Mouse (Mus musculus) liver, adult (tissue): Measurements from ENCODE around the gene Hist1h4i.
"Not testable (repeated sequence)": the region's sequence is repeated elsewhere in the genome, so short reads cannot be mapped to it uniquely, and the experiment has no call there.

Experiments
- GATA4 ChIP-seq: IDR thresholded peaks from 2 replicates; pipeline ENCODE4 v1.6.1; 2014; ENCODE audit warnings: mild to moderate bottlenecking, low read length; ENCODE audit not compliant: insufficient replicate concordance

Hist1h4i gene

DNA sequence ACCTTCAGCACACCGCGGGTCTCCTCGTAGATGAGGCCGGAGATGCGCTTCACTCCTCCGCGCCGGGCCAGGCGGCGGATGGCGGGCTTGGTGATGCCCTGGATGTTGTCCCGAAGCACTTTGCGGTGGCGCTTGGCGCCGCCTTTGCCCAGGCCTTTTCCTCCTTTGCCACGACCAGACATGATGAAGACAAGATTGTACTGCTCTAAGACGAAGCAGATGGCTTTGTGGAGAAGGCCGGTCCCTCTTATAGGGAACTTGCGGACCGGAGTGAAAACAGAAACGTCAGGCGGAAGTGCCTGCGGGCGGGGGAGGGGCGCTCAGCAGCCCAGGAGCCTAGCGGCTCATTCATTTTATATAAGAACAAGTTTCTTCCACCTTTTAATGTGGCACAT lies at the start of gene Hist1h4i:
Hist1h4i (minus strand) TSS at position 221 of the 395 bp plus-strand sequence.
- not testable (repeated sequence) for TF ChIP-seq GATA4

GRCm38 (mm10) chr13:22084140-22084539 lies 43.0 kb upstream of the Hist1h4i start, which contains the start of gene Vmn1r188:
Gene Vmn1r188, plus strand, starts transcription at chr13:22084440.
- not testable (repeated sequence) for TF ChIP-seq GATA4

DNA sequence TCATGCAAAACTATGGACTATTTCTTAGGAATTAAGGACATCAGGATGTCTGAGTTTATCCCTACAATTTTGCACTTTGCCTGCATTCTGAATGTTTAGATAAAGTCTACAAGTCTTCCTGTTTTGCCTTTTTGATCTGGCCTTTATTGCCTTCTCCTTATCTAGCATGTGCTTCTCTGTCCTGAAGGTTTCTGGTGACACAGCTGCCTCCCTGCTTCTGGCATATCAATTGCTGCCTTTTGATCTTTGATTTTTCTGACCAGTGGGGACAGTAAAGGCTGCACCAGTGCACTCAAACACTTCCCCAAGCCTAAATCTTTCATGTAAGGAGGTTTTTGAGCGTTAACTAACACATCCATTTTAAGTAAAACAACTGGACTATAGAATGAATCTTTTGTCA lies 22.3 kb upstream of the Hist1h4i start:
- no peak for TF ChIP-seq GATA4

DNA sequence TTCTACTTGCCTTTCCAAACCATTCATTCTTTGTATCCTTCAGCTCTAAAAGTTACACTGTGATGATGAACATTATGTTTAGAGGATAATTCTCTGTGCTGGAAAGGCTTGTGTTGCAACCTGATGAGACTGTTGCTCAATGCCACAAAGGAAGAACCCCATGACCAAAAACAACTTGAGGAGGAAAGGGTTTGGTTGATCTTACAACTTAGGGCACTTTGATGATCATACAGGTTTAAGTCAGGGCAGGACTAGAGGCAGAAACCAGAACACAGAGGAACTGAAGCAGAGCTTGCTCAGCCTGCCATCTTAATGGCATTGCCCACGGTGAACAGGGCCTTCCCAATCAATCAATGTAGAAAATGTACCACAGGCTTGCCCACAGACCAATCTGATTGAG lies 20.3 kb upstream of the Hist1h4i start:
- TF ChIP-seq GATA4: no peak

GRCm38 (mm10) chr13:22053754-22054153 lies 12.6 kb upstream of the Hist1h4i start:
- no peak for TF ChIP-seq GATA4

- TF ChIP-seq GATA4: no peak
Measured at GRCm38 (mm10) chr13:22051523-22051859, 10.3 kb upstream of the Hist1h4i start.

DNA sequence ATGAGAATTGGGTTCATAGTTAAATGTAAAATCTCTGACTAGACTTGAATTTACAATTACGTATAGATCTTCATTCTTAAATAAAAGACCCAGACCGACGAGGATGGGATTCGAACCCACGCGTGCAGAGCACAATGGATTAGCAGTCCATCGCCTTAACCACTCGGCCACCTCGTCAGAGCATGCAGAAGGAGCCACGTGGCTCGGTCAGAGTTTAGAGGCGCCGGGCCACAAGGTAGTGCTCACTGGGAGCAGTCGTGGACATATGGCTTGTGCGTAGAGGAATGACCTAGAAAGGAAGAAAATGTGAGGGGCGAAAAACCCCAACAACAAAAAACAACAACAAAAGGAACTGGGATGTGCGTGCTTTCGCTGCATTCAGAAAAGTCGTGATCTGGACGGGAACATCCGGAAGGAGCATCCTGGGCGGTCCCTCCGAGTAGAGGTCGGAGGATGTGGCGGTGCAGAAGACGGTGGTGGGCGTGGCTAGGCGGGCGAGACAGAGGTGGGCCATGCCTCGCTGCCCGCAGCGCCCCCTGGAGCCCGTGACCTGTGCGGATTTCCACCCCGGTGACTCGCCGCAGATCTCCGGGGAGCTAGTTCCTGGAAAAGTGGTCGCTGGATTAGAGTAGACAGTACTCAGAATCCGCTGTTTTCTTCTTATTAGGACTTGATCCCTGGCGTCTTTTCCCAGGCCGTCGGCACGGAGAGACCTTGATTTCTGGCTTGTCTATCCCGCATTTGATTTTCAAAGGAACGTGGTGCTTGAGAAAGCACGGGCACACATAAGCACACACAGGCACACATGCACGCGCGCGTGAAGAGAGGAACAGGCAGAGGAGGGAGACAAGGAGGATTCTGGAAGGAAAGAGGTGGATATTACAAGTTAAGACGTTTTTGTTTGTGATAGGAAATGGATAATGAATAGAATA lies 9.7 kb upstream of the Hist1h4i start:
- peak; percentile 52; the same call in 1 of the 2 replicates for TF ChIP-seq GATA4

DNA sequence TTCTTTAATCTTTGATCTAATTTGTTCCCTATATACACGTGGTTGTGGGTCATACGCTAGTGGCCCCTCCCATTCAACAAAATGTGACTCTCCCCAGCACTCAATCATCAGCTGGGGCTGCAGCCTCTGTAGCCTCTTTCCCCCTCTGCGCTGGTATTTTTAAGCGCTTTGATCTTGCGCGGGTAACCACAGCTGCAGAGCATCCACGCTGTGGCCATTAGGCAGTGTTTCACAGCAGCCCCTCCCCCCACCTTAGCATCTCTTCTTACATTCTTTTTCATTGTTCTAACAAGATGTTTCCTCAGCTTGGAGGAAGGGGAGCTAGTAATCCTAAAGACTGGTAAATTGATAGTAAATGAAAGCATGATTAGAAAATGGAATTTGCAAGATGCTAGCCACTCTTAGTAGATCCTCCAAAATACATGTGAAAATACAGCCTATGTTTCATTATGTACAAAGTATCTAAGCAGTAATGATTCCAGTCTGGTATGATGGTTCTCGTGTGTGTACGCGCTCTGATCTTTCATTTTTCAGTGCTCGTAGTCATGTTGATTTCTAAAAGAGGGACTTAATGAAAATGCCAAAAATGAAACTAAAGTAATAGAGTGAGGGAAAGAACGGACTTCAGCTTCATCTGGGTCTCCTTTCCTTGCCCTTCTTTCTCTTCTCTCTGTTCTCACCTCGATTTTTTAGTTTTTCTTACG lies 8.7 kb upstream of the Hist1h4i start:
- TF ChIP-seq GATA4: no peak

GRCm38 (mm10) chr13:22049041-22049440 lies 7.9 kb upstream of the Hist1h4i start:
- no peak for TF ChIP-seq GATA4

DNA sequence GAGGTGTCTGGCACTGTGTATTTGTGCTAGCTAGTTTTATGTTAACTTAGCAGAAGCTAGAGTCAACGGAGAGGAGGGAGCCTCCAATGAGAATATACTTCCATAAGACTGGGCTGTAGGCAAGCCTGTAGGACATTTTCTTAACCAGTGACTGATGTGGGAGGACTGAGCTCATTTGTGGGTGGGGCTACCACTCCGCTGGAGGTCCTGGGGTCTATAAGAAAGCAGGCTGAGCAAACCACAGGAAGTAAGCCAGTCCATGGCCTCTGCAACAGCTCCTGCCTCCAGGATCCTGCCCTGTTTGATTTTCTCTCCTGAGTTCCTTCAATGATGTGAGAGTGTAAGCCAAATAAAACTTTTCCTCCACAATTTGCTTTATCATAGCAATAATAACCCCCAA lies 4.1 kb upstream of the Hist1h4i start:
- TF ChIP-seq GATA4: no peak

GRCm38 (mm10) chr13:22044432-22045155 lies 3.4 kb upstream of the Hist1h4i start:
- no peak for TF ChIP-seq GATA4

DNA sequence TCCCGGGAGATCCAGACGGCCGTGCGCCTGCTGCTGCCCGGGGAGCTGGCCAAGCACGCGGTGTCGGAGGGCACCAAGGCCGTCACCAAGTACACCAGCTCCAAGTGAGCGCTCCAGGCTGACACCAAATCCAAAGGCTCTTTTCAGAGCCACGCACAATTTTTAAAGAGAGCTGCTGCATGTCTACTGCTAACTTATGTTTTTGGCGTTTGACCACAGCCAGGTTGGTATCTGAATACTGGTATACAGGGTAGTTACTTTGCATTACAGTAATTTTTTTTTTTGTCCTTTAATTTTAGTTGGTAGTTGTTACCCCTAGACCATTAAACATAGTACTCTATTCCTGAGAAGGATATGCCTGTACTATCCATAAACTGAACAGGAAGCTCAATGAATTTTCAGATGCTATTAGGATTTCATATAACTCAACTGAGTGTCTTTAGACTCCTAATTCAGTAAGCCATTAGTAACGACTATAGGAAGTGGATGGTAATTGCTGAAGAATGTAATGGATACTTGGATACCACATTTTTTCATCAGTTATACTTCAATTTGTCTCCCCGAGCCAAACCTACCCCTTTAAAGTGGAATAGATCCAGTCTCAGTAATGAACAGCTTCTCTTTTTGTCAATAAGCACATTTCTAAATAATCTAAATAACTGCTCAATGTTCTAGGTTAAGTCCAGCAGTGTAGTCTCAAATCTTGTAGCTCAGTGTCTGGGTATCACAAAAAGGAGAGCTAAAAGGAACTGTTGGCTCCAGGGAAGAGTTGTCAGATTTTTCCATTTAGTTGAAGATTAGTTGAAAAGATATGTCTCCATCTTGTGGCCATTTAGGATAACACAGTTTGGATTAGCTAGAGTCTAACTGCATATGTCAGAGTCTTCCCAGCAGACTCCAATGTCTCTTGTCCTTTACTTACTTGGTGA lies 2.6 kb upstream of the Hist1h4i start:
- TF ChIP-seq GATA4: no peak

- TF ChIP-seq GATA4: not testable (repeated sequence)
Measured at GRCm38 (mm10) chr13:22042568-22043502, 1.7 kb upstream of the Hist1h4i start, which contains the start of the genes Hist1h2ag and Hist1h2bj. Gene Hist1h2ag, minus strand, starts transcription at chr13:22042944. Gene Hist1h2bj, plus strand, starts transcription at chr13:22043214.
